Mouse (Mus musculus): ENCODE measurements at regions not wholly inside any gene's neighbourhood (a gene's known extent, or its start where the extent isn't known, plus 50 kb on each side); places are given as distances from the start of the nearest gene placed in this dataset.

DNA sequence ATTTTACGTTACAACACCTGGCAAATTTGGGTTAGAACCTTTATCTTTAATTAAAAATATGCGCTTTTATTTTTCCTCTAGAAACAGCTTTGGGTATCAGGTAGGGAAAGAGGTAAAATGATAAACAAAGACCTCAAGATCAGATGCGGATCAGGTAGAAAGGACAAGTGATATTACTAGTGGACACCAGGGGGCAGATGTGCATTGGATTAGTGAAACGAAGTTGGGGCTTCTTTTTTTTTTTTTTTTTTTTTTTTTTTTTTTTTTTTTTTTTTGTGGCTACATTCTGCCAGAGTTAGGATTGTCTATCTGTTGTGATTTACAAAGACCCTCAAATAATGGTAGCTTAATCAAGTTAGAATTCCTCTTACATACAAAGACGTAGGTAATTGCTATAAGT, 153.8 kb downstream of the Cd109 start:
- no peak overlapping the region for H3K4me3 ChIP-seq (ENCODE audit: control insufficient read depth in 1 of 2, insufficient read depth in 1 of 2, low read depth in 1 of 2, low read length in 2 of 2)
- 37% methylated on average over 5 of the region's 5 CpGs for WGBS
- no peak for ATAC-seq (ENCODE audit: insufficient number of reproducible peaks, insufficient read depth, low FRiP score, low read depth)
- H3K9ac ChIP-seq (ENCODE audit: low read length), result no peak overlapping the region
- H3K27ac ChIP-seq (replicated peaks in 1 of 2; ENCODE audit: control insufficient read depth in 1 of 2, insufficient read depth in 1 of 2, low read depth in 2 of 2, low read length in 2 of 2), result no peak overlapping the region
- H3K9me3 ChIP-seq (ENCODE audit: control insufficient read depth, low read length), result no peaks in the 10 kb centered on the region
- no peaks in the 10 kb centered on the region for H3K36me3 ChIP-seq (ENCODE audit: control insufficient read depth, insufficient read depth, low read length)
- no peak overlapping the region for H3K4me2 ChIP-seq (ENCODE audit: low read length)
- no peaks in the 10 kb centered on the region for H3K4me1 ChIP-seq (ENCODE audit: control insufficient read depth in 2 of 2, insufficient read depth in 2 of 2, low read length in 2 of 2)
- H3K27me3 ChIP-seq (ENCODE audit: control insufficient read depth, insufficient read depth, low read length), result no peaks in the 10 kb centered on the region

DNA sequence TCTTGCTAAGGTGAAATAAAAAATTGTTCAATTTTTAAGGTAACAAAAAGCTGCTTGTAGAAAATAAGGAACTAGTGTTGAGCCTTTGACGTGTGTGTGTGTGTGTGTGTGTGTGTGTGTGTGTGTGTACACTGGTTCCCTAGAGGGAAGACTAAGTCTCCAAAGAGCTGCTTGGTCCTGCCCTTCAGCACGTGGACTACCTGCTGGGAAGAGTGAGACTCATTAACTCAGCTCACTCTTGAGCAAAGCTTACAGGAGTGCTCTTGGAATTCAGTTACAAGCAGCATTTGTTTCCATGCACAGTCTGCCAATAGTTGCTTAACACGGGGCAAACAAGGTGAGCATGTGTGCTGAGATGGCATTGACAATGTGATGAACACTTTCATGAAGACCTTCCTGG, 158.6 kb downstream of the Cd109 start:
- no peak overlapping the region for H3K27ac ChIP-seq (replicated peaks in 1 of 2; ENCODE audit: control insufficient read depth in 1 of 2, insufficient read depth in 1 of 2, low read depth in 2 of 2, low read length in 2 of 2)
- H3K4me1 ChIP-seq (ENCODE audit: control insufficient read depth in 2 of 2, insufficient read depth in 2 of 2, low read length in 2 of 2), result 0 out of 4 replicates have a peak, but pooled peaks cover 0 to 3% of the 10 kb centered on the region in 2 experiments
- no peak overlapping the region for H3K4me2 ChIP-seq (ENCODE audit: low read length)
- no peaks in the 10 kb centered on the region for H3K27me3 ChIP-seq (ENCODE audit: control insufficient read depth, insufficient read depth, low read length)
- no peak overlapping the region for H3K9ac ChIP-seq (ENCODE audit: low read length)
- ATAC-seq (ENCODE audit: insufficient number of reproducible peaks, insufficient read depth, low FRiP score, low read depth), result no peak
- no peak overlapping the region for H3K4me3 ChIP-seq (ENCODE audit: control insufficient read depth in 1 of 2, insufficient read depth in 1 of 2, low read depth in 1 of 2, low read length in 2 of 2)
- no peaks in the 10 kb centered on the region for H3K9me3 ChIP-seq (ENCODE audit: control insufficient read depth, low read length)
- 54% methylated on average over 3 of the region's 3 CpGs for WGBS
- no peaks in the 10 kb centered on the region for H3K36me3 ChIP-seq (ENCODE audit: control insufficient read depth, insufficient read depth, low read length)

DNA sequence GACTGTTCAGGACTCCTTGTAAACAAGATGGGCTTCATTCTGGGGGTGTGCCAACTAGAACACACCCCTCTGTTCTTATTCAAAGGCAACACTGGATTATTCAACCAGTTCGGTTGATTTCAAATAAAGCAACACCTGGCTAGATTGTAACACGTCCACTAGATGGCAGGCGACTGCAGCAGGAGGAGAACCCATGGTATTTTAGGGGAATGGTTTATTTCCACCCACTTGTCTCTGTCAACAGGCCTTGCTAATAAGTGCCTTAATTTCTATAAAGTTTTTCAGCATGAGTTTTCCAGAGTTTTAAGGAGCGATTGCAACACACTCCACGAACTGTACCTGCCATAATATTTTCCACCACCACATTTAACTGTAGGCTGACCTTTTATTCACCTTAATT, 160.1 kb downstream of the Cd109 start:
- H3K36me3 ChIP-seq (ENCODE audit: control insufficient read depth, insufficient read depth, low read length), result no peaks in the 10 kb centered on the region
- H3K4me2 ChIP-seq (ENCODE audit: low read length), result peak overlapping the region; percentile 16; the same call in 1 of the 2 replicates
- no peak overlapping the region for H3K27ac ChIP-seq (replicated peaks in 1 of 2; ENCODE audit: control insufficient read depth in 1 of 2, insufficient read depth in 1 of 2, low read depth in 2 of 2, low read length in 2 of 2)
- no peak overlapping the region for H3K4me3 ChIP-seq (ENCODE audit: control insufficient read depth in 1 of 2, insufficient read depth in 1 of 2, low read depth in 1 of 2, low read length in 2 of 2)
- ATAC-seq (ENCODE audit: insufficient number of reproducible peaks, insufficient read depth, low FRiP score, low read depth), result no peak
- H3K9me3 ChIP-seq (ENCODE audit: control insufficient read depth, low read length), result no peaks in the 10 kb centered on the region
- H3K27me3 ChIP-seq (ENCODE audit: control insufficient read depth, insufficient read depth, low read length), result no peaks in the 10 kb centered on the region
- 0 out of 4 replicates have a peak, but pooled peaks cover 0 to 3% of the 10 kb centered on the region in 2 experiments for H3K4me1 ChIP-seq (ENCODE audit: control insufficient read depth in 2 of 2, insufficient read depth in 2 of 2, low read length in 2 of 2)
- H3K9ac ChIP-seq (ENCODE audit: low read length), result no peak overlapping the region
- WGBS, result 3% methylated on average over 5 of the region's 5 CpGs

DNA sequence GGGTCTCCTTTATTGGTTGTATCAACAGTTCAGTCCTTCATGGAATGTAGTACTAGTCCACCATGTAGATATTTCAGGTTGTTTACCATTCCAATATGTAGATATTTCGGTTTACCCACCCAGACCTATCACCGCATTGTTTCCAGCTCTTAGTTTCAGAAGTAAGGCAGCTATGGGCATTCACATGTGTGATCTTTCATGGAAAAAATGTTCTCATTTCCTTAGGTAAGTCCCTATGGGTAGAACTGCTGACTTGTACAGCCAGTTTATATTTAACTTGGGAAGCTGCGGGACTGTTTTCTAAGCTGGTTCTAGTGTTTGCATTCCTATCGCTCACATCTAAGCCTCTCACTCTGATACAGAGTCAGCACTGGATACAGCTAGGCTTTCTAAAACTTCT, 165.2 kb downstream of the Cd109 start:
- H3K4me3 ChIP-seq (ENCODE audit: control insufficient read depth in 1 of 2, insufficient read depth in 1 of 2, low read depth in 1 of 2, low read length in 2 of 2), result no peak overlapping the region
- H3K36me3 ChIP-seq (ENCODE audit: control insufficient read depth, insufficient read depth, low read length), result no peaks in the 10 kb centered on the region
- ATAC-seq (ENCODE audit: insufficient number of reproducible peaks, insufficient read depth, low FRiP score, low read depth), result no peak
- no peak overlapping the region for H3K9ac ChIP-seq (ENCODE audit: low read length)
- WGBS, result 63% methylated on average over 4 of the region's 4 CpGs
- no peaks in the 10 kb centered on the region for H3K9me3 ChIP-seq (ENCODE audit: control insufficient read depth, low read length)
- no peak overlapping the region for H3K27ac ChIP-seq (replicated peaks in 1 of 2; ENCODE audit: control insufficient read depth in 1 of 2, insufficient read depth in 1 of 2, low read depth in 2 of 2, low read length in 2 of 2)
- H3K27me3 ChIP-seq (ENCODE audit: control insufficient read depth, insufficient read depth, low read length), result no peaks in the 10 kb centered on the region
- H3K4me1 ChIP-seq (ENCODE audit: control insufficient read depth in 2 of 2, insufficient read depth in 2 of 2, low read length in 2 of 2), result 0 out of 4 replicates have a peak, but pooled peaks cover 0 to 3% of the 10 kb centered on the region in 2 experiments
- H3K4me2 ChIP-seq (ENCODE audit: low read length), result no peak overlapping the region

DNA sequence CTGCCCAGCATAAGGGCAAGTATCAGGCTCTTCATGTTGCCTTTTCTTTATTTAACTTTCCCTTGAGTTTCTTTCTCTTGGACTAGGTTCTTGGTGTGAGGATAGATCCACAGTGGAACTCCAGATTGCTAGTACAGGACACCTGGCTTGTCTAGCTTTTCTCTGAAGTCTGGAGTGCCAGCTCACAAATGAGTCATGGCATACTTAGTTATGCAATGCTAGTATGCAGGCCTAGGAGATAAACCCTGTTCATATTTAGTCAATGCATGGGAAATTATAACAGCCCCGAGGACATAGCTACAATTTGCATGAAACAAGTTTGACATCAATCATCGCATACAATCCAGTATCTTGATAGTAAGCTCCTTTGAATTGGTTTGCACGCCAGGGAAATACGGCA, 167.0 kb downstream of the Cd109 start:
- no peaks in the 10 kb centered on the region for H3K27me3 ChIP-seq (ENCODE audit: control insufficient read depth, insufficient read depth, low read length)
- WGBS, result 81% methylated on average over 4 of the region's 4 CpGs
- no peak overlapping the region for H3K9ac ChIP-seq (ENCODE audit: low read length)

DNA sequence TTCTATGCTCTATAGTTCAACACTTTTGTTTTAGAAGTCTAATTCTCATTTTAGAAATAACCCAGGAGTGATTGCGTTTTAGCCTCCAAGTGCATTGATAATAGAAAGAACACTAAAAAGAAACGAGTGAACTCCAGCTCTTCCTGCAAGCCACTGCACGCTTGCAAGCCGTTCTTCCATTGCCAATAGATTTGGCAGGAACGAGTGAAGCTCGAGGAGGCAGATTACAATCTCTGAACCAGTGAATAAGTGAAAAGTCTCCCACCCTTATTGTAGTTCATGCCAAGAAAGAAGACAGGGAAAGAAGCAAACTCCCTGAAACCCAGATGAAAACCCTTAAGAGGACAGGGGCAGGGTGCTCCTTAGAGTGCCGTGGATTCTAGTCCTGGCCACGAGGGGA, 167.5 kb downstream of the Cd109 start:
- H3K4me2 ChIP-seq (ENCODE audit: low read length), result no peak overlapping the region
- WGBS, result 72% methylated on average over 8 of the region's 8 CpGs
- no peaks in the 10 kb centered on the region for H3K27me3 ChIP-seq (ENCODE audit: control insufficient read depth, insufficient read depth, low read length)
- no peaks in the 10 kb centered on the region for H3K36me3 ChIP-seq (ENCODE audit: control insufficient read depth, insufficient read depth, low read length)
- H3K9ac ChIP-seq (ENCODE audit: low read length), result no peak overlapping the region
- no peaks in the 10 kb centered on the region for H3K4me1 ChIP-seq (ENCODE audit: control insufficient read depth in 2 of 2, insufficient read depth in 2 of 2, low read length in 2 of 2)
- H3K4me3 ChIP-seq (ENCODE audit: control insufficient read depth in 1 of 2, insufficient read depth in 1 of 2, low read depth in 1 of 2, low read length in 2 of 2), result no peak overlapping the region
- H3K9me3 ChIP-seq (ENCODE audit: control insufficient read depth, low read length), result no peaks in the 10 kb centered on the region
- H3K27ac ChIP-seq (replicated peaks in 1 of 2; ENCODE audit: control insufficient read depth in 1 of 2, insufficient read depth in 1 of 2, low read depth in 2 of 2, low read length in 2 of 2), result no peak overlapping the region
- ATAC-seq (ENCODE audit: insufficient number of reproducible peaks, insufficient read depth, low FRiP score, low read depth), result no peak

More for the DNA sequence above, 167.0 kb downstream of the Cd109 start:
- Histone ChIP-seq H3K9me3 (ENCODE audit: control insufficient read depth, low read length) (no peaks in the 10 kb centered on the region), H3K4me3 (ENCODE audit: control insufficient read depth in 1 of 2, insufficient read depth in 1 of 2, low read depth in 1 of 2, low read length in 2 of 2) (no peak overlapping the region), H3K36me3 (ENCODE audit: control insufficient read depth, insufficient read depth, low read length) (no peaks in the 10 kb centered on the region), H3K4me2 (ENCODE audit: low read length) (no peak overlapping the region), H3K27ac (replicated peaks in 1 of 2; ENCODE audit: control insufficient read depth in 1 of 2, insufficient read depth in 1 of 2, low read depth in 2 of 2, low read length in 2 of 2) (no peak overlapping the region), H3K4me1 (ENCODE audit: control insufficient read depth in 2 of 2, insufficient read depth in 2 of 2, low read length in 2 of 2) (no peaks in the 10 kb centered on the region)
- ATAC-seq (ENCODE audit: insufficient number of reproducible peaks, insufficient read depth, low FRiP score, low read depth), result no peak

DNA sequence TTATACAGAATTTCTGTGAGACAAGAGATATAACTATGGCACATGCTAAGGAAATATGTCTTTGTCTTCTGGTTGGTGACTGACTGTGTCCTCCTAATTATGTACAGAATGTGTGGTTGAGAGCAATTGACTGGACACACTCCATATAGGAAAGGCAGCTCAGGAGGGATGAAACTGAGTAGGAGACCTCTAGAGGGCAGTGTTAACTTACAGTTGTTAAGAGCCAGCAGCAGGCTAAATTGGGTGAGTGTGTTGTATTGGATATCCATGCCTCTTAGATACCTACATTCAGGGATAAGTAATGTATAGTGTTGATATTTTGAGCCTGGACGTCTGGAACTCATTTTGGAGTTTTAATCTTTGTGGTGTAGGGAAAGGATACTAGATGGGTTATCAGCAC, 172.5 kb downstream of the Cd109 start:
- ATAC-seq (ENCODE audit: insufficient number of reproducible peaks, insufficient read depth, low FRiP score, low read depth), result no peak
- no peaks in the 10 kb centered on the region for H3K4me1 ChIP-seq (ENCODE audit: control insufficient read depth in 2 of 2, insufficient read depth in 2 of 2, low read length in 2 of 2)
- H3K9ac ChIP-seq (ENCODE audit: low read length), result no peak overlapping the region
- no peaks in the 10 kb centered on the region for H3K9me3 ChIP-seq (ENCODE audit: control insufficient read depth, low read length)
- H3K27me3 ChIP-seq (ENCODE audit: control insufficient read depth, insufficient read depth, low read length), result no peaks in the 10 kb centered on the region
- H3K27ac ChIP-seq (replicated peaks in 1 of 2; ENCODE audit: control insufficient read depth in 1 of 2, insufficient read depth in 1 of 2, low read depth in 2 of 2, low read length in 2 of 2), result no peak overlapping the region
- 3% methylated on average over 1 of the region's 1 CpGs for WGBS
- no peaks in the 10 kb centered on the region for H3K36me3 ChIP-seq (ENCODE audit: control insufficient read depth, insufficient read depth, low read length)
- H3K4me3 ChIP-seq (ENCODE audit: control insufficient read depth in 1 of 2, insufficient read depth in 1 of 2, low read depth in 1 of 2, low read length in 2 of 2), result no peak overlapping the region
- no peak overlapping the region for H3K4me2 ChIP-seq (ENCODE audit: low read length)

DNA sequence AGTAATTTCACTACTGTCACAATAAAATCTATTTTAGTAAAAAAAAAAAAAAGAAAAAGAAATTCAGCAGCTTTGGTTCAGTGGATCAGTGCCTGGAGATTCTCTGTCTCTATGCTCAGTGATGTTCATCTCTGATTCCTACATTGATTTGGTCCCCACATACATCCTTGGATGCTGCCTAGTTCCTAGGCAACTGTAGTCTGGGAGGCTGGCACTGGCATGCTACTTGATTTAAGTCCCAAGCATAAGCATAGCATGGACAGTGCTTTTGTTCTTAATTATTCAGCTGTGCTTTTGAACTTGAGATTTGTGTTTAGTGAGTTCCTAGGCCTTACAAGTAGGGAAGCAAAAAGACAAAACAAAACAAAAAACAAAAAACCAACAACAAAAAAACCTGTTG, 174.4 kb downstream of the Cd109 start:
- no peak overlapping the region for H3K4me2 ChIP-seq (ENCODE audit: low read length)
- H3K27me3 ChIP-seq (ENCODE audit: control insufficient read depth, insufficient read depth, low read length), result no peaks in the 10 kb centered on the region
- ATAC-seq (ENCODE audit: insufficient number of reproducible peaks, insufficient read depth, low FRiP score, low read depth), result no peak
- no peak overlapping the region for H3K27ac ChIP-seq (replicated peaks in 1 of 2; ENCODE audit: control insufficient read depth in 1 of 2, insufficient read depth in 1 of 2, low read depth in 2 of 2, low read length in 2 of 2)
- H3K4me3 ChIP-seq (ENCODE audit: control insufficient read depth in 1 of 2, insufficient read depth in 1 of 2, low read depth in 1 of 2, low read length in 2 of 2), result no peak overlapping the region
- no peak overlapping the region for H3K9ac ChIP-seq (ENCODE audit: low read length)
- H3K4me1 ChIP-seq (ENCODE audit: control insufficient read depth in 2 of 2, insufficient read depth in 2 of 2, low read length in 2 of 2), result no peaks in the 10 kb centered on the region
- H3K36me3 ChIP-seq (ENCODE audit: control insufficient read depth, insufficient read depth, low read length), result no peaks in the 10 kb centered on the region
- no peaks in the 10 kb centered on the region for H3K9me3 ChIP-seq (ENCODE audit: control insufficient read depth, low read length)

Data from heart, embryonic 14.5 days (tissue).